Mouse (Mus musculus) forebrain, embryonic 12.5 days (tissue): Measurements from ENCODE around the gene Gsdmc3. TPM values are rescaled to one million over a fixed set of nuclear protein-coding genes. Genes with fewer than 3 reads are reported as not detected.
"Not testable (repeated sequence)": the region's sequence is repeated elsewhere in the genome, so short reads cannot be mapped to it uniquely, and the experiment has no call there.

Experiments used
- ATAC-seq: fragments of 200-750 bp; cut with Nextera tagmentation; 2 replicates; pipeline ENCODE4 v1.8.0; 2017; ENCODE audit warnings: moderate TSS enrichment; ENCODE audit not compliant: low FRiP score
- H3K27ac ChIP-seq: fragments of 300-500 bp; sonication (generic); 2 replicates; pipeline ENCODE4 v1.5.1; 2016; ENCODE audit warnings: mild to moderate bottlenecking
- H3K27me3 ChIP-seq: fragments of 300-500 bp; sonication (generic); 2 replicates; pipeline ENCODE4 v1.6.1; 2016; ENCODE audit warnings: mild to moderate bottlenecking
- H3K36me3 ChIP-seq: fragments of 300-500 bp; sonication (generic); replicated peaks from 2 replicates; pipeline ENCODE4 v1.6.1; 2016; ENCODE audit warnings: mild to moderate bottlenecking
- H3K4me1 ChIP-seq: fragments of 300-500 bp; sonication (generic); 2 replicates; pipeline ENCODE4 v1.6.1; 2016
- H3K4me2 ChIP-seq: fragments of 300-500 bp; sonication (generic); 2 replicates; pipeline ENCODE4 v1.6.1; 2016; ENCODE audit warnings: mild to moderate bottlenecking, moderate library complexity
- H3K4me3 ChIP-seq: fragments of 300-500 bp; sonication (generic); replicated peaks from 2 replicates; pipeline ENCODE4 v1.5.1; 2016; ENCODE audit warnings: mild to moderate bottlenecking
- H3K9ac ChIP-seq: fragments of 300-500 bp; sonication (generic); 2 replicates; pipeline ENCODE4 v1.6.1; 2016; ENCODE audit warnings: mild to moderate bottlenecking
- H3K9me3 ChIP-seq: fragments of 300-500 bp; sonication (generic); 2 replicates; pipeline ENCODE4 v1.6.1; 2016
- WGBS: fragments of 180-500 bp; shearing (Covaris S2); methylation state at CpG from one replicate; pipeline ENCODE4 v1.1.7; 2016; 5-methylcytosine and 5-hydroxymethylcytosine counted together
- polyA plus RNA-seq: library from polyadenylated mRNA; unstranded; fragments of >200 nt; fragmentation: Nextera tagmentation; extraction: Ambion mirVana; gene quantifications from 2 replicates; pipeline ENCODE4 v1.2.1, GENCODE M21; 2016

Gene Gsdmc3
- polyA plus RNA-seq = not detected in 2 replicates

DNA sequence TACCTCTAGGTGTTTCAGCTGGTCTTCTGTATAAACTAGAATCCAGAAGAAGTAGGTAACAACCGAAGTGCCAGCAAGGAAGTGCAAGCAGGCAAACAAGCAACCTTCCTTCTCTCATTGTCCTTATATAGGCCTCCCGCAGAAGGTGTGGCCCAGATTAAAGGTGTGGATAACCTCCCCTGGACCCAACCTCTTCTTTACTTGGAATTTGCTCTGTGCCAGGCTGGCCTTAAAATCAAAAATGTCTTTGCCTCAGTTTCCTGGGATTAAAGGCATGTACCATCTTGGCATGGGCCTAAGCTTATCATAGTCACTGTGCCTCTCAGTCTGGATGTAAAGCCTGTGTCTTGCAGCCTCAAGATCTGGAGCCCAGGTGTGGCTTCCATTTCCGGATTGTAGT lies at the start of gene Gsdmc3:
Gene Gsdmc3 (minus strand): TSS at position 101 of the 400 bp plus-strand sequence.
- 90% methylated on average over 1 of the region's 3 CpGs for WGBS
- H3K36me3 ChIP-seq, H3K4me1 ChIP-seq, H3K9me3 ChIP-seq, H3K27me3 ChIP-seq, H3K4me3 ChIP-seq, H3K4me2 ChIP-seq, ATAC-seq, H3K9ac ChIP-seq, H3K27ac ChIP-seq: not testable (repeated sequence)

- no peak for ATAC-seq
- no peak overlapping the region for H3K27ac ChIP-seq
- no peak overlapping the region for H3K4me2 ChIP-seq
- no peak overlapping the region for H3K9ac ChIP-seq
- no peaks in the 10 kb centered on the region for H3K9me3 ChIP-seq
- 92% methylated on average over 3 of the region's 3 CpGs for WGBS
- H3K36me3 ChIP-seq = peaks cover 16% of the 10 kb centered on the region
- H3K27me3 ChIP-seq = no peaks in the 10 kb centered on the region
- H3K4me1 ChIP-seq = no peaks in the 10 kb centered on the region
- H3K4me3 ChIP-seq = no peak overlapping the region
Measured at GRCm38 (mm10) chr15:63926201-63926600, 47.8 kb upstream of the Gsdmc3 start.

DNA sequence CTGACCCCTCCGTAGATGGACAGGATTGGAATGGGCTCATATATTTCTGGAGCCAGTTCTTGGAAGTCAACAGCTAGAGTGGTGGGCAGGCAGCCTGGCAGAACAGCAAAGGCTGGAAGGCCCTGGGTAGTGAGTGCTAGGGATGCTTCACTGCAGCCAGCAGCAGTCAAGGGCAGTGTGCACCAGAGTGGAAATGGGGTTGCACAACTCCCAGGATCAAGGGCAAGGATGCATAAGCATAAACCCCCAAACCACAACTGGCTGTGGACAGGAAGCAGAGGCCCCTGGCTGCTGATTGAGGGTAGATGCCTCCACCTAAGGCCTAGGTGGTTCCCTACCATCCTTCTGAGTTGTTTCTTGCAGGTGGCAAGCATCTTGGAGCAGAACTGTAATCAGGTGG lies 46.1 kb upstream of the Gsdmc3 start:
- no peaks in the 10 kb centered on the region for H3K4me1 ChIP-seq

GRCm38 (mm10) chr15:63921618-63922017 lies 43.3 kb upstream of the Gsdmc3 start:
- H3K4me1 ChIP-seq, ATAC-seq, H3K9ac ChIP-seq, H3K4me2 ChIP-seq, H3K27me3 ChIP-seq, H3K4me3 ChIP-seq, H3K36me3 ChIP-seq, H3K27ac ChIP-seq, H3K9me3 ChIP-seq: not testable (repeated sequence)
- 94% methylated on average over 3 of the region's 5 CpGs for WGBS

More for the DNA sequence above, 46.1 kb upstream of the Gsdmc3 start:
- ATAC-seq = no peak
- H3K27ac ChIP-seq = no peak overlapping the region
- H3K9me3 ChIP-seq = no peaks in the 10 kb centered on the region
- 96% methylated on average over 1 of the region's 1 CpGs for WGBS
- peaks cover 4% of the 10 kb centered on the region for H3K36me3 ChIP-seq
- no peak overlapping the region for H3K4me2 ChIP-seq
- no peak overlapping the region for H3K9ac ChIP-seq
- no peaks in the 10 kb centered on the region for H3K27me3 ChIP-seq
- H3K4me3 ChIP-seq = no peak overlapping the region

GRCm38 (mm10) chr15:63919728-63920127 lies 41.4 kb upstream of the Gsdmc3 start:
- not testable (repeated sequence) for H3K4me3 ChIP-seq, H3K36me3 ChIP-seq, H3K9me3 ChIP-seq, H3K27ac ChIP-seq, H3K9ac ChIP-seq, H3K27me3 ChIP-seq, H3K4me2 ChIP-seq, H3K4me1 ChIP-seq, ATAC-seq
- WGBS = 84% methylated on average over 2 of the region's 2 CpGs

DNA sequence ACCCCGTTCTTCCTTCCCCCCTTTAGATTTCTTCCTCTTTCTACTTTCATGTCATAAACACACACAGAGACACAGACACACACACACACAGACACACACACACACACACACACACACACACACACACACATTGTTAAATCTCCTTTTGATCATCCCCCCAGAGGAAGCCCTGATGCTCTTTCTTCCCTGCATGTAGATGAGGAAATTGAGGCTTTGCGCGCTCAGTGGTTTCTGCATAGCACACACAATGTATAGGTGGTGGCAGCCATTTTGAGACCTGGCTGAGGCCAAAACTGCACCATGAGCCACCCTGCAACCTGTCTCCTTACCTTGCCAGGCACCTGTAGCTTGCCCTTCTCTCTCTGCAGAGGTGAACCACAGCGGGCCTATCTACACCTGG lies 38.2 kb upstream of the Gsdmc3 start:
- H3K9ac ChIP-seq, H3K36me3 ChIP-seq, H3K27me3 ChIP-seq, H3K27ac ChIP-seq, H3K4me2 ChIP-seq, H3K4me3 ChIP-seq, ATAC-seq, H3K9me3 ChIP-seq, H3K4me1 ChIP-seq: not testable (repeated sequence)
- 85% methylated on average over 4 of the region's 4 CpGs for WGBS

GRCm38 (mm10) chr15:63912197-63912596 lies 33.8 kb upstream of the Gsdmc3 start, which contains the start of gene Gsdmc4:
TSS of gene Gsdmc4 (minus strand) at chr15:63912297.
- not testable (repeated sequence) for H3K9ac ChIP-seq, H3K27ac ChIP-seq, H3K36me3 ChIP-seq, H3K4me1 ChIP-seq, H3K9me3 ChIP-seq, H3K4me2 ChIP-seq, H3K27me3 ChIP-seq, H3K4me3 ChIP-seq, ATAC-seq
- WGBS = 92% methylated on average over 2 of the region's 2 CpGs

DNA sequence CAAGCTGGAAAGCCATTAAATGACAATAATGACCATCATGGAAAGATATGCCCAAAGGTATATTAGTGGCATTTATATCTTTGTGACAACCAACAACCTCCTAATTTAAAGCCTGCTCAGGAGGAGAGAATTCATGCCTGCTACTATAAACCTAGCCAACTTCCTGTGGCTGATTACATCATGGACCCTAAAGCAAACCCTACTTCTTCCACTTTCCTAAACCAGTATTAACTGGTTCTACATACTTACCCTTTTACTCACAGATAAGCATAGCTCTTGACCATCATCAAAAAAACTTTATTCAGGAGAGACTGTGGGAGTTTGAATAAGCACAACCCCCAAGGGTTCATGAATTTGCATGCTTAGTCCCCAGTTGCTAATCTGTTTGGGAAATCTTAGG lies 31.5 kb upstream of the Gsdmc3 start:
- H3K27me3 ChIP-seq, H3K9me3 ChIP-seq, H3K27ac ChIP-seq, H3K4me1 ChIP-seq, H3K36me3 ChIP-seq, H3K9ac ChIP-seq, H3K4me3 ChIP-seq, ATAC-seq, H3K4me2 ChIP-seq: not testable (repeated sequence)

DNA sequence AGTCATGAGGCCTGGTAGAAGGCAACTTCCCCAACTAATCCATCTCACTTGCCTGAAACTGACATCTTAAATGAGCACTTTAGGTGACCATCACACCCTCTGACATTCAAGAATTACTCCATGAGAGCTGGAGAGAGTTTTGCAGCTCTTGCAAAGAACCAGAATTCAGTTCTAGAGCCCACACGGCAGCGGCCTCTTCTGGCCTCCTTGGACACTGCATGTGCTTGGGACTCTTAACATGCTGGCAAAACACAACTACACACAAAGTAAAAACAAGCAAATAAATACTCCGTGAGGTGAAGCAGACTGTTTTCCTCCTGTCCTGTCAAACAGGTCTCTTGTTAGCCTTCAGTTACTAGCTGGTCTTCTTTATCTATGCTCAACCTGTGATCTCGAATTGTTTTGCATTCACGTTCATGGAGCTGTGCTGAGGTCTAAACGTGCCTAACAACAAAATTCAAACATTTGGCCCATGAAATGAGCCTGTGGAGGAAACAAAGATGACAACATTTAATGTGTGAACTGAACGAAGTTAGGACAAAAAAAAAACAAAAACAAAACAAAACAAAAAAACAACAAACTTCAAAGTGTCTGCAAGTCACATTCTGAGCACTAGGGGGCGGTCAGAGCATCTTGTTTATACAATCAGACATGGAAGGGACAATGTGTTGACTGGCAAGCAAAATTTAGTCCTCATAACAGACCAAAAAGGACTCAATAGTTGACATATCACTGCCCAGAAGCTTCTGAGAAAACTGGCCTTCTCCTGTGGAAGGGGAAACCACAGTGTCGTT lies 17.4 kb upstream of the Gsdmc3 start:
- H3K4me1 ChIP-seq, H3K27ac ChIP-seq, H3K4me3 ChIP-seq, H3K9me3 ChIP-seq, H3K9ac ChIP-seq, ATAC-seq, H3K4me2 ChIP-seq, H3K36me3 ChIP-seq, H3K27me3 ChIP-seq: not testable (repeated sequence)
- 41% methylated on average over 9 of the region's 9 CpGs for WGBS

GRCm38 (mm10) chr15:63888440-63888839 lies 10.1 kb upstream of the Gsdmc3 start:
- not testable (repeated sequence) for H3K36me3 ChIP-seq, H3K9ac ChIP-seq, H3K27ac ChIP-seq, H3K4me1 ChIP-seq, H3K4me3 ChIP-seq, H3K4me2 ChIP-seq, ATAC-seq, H3K27me3 ChIP-seq, H3K9me3 ChIP-seq
- 83% methylated on average over 5 of the region's 5 CpGs for WGBS

DNA sequence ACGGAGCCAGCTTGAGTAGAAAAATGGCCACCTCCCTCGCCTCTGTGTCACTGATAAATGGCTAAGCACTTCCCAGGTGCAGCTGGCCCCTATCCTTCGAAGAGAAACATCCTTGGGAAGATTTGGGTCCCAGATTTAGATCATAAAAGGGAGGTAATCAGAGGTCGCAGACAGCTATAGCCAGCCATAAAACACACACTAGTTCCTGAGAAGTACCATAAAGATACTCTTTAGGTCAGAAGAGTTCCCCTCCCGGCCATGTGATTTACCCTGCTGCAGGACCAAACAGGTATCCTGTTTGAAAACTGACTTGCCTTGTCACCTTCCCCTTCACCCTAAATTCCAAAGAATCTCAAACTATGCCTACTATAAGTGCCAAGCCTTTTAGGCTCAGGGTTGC lies 9.6 kb upstream of the Gsdmc3 start:
- no CpG with 5 or more reads among the region's 5 CpGs for WGBS
- not testable (repeated sequence) for H3K9ac ChIP-seq, H3K36me3 ChIP-seq, H3K4me2 ChIP-seq, H3K4me1 ChIP-seq, H3K27me3 ChIP-seq, ATAC-seq, H3K9me3 ChIP-seq, H3K4me3 ChIP-seq, H3K27ac ChIP-seq

- not testable (repeated sequence) for ATAC-seq, H3K36me3 ChIP-seq, H3K9ac ChIP-seq, H3K27me3 ChIP-seq, H3K9me3 ChIP-seq, H3K4me2 ChIP-seq, H3K4me3 ChIP-seq, H3K27ac ChIP-seq, H3K4me1 ChIP-seq
Measured at GRCm38 (mm10) chr15:63876160-63876559, 2.2 kb downstream of the Gsdmc3 start.

- not testable (repeated sequence) for H3K27ac ChIP-seq, H3K27me3 ChIP-seq, H3K36me3 ChIP-seq, H3K4me1 ChIP-seq, H3K4me2 ChIP-seq, H3K4me3 ChIP-seq, H3K9ac ChIP-seq, H3K9me3 ChIP-seq, ATAC-seq
- WGBS = 48% methylated on average over 5 of the region's 5 CpGs
Measured at GRCm38 (mm10) chr15:63861965-63862364, 16.4 kb downstream of the Gsdmc3 start.
